Mouse (Mus musculus) liver, embryonic 12.5 days (tissue): ENCODE results near the gene Tpgs1. TPM values are rescaled to one million over a fixed set of nuclear protein-coding genes. Genes with fewer than 3 reads are reported as not detected.

Experiments used
- ATAC-seq: fragments of 200-750 bp; cut with Nextera tagmentation; 2 replicates; pipeline ENCODE4 v1.8.0; 2017; ENCODE audit warnings: moderate number of reproducible peaks, mild to moderate bottlenecking, moderate library complexity
- H3K27ac ChIP-seq: fragments of 300-500 bp; sonication (generic); 2 replicates; pipeline ENCODE4 v1.5.1; 2016; ENCODE audit warnings: mild to moderate bottlenecking
- H3K27me3 ChIP-seq: fragments of 300-500 bp; sonication (generic); replicated peaks from 2 replicates; pipeline ENCODE4 v1.6.1; 2016; ENCODE audit warnings: mild to moderate bottlenecking, moderate library complexity
- H3K36me3 ChIP-seq: fragments of 300-500 bp; sonication (generic); 2 replicates; pipeline ENCODE4 v1.6.1; 2016; ENCODE audit warnings: mild to moderate bottlenecking, moderate library complexity
- H3K4me1 ChIP-seq: fragments of 300-500 bp; sonication (generic); 2 replicates; pipeline ENCODE4 v1.6.1; 2016
- H3K4me2 ChIP-seq: fragments of 300-500 bp; sonication (generic); 2 replicates; pipeline ENCODE4 v1.6.1; 2016; ENCODE audit warnings: mild to moderate bottlenecking, moderate library complexity
- H3K4me3 ChIP-seq: fragments of 300-500 bp; sonication (generic); 2 replicates; pipeline ENCODE4 v1.5.1; 2016; ENCODE audit warnings: mild to moderate bottlenecking, moderate library complexity
- H3K9ac ChIP-seq: fragments of 300-500 bp; sonication (generic); 2 replicates; pipeline ENCODE4 v1.6.1; 2016; ENCODE audit warnings: mild to moderate bottlenecking, moderate library complexity
- H3K9me3 ChIP-seq: fragments of 300-500 bp; sonication (generic); replicated peaks from 2 replicates; pipeline ENCODE4 v1.6.1; 2016; ENCODE audit warnings: mild to moderate bottlenecking, moderate library complexity
- WGBS: fragments of 180-500 bp; shearing (Covaris S2); methylation state at CpG from one replicate; pipeline ENCODE4 v1.1.7; 2016; ENCODE audit not compliant: insufficient replicate concordance; 5-methylcytosine and 5-hydroxymethylcytosine counted together
- polyA plus RNA-seq: library from polyadenylated mRNA; unstranded; fragments of >200 nt; fragmentation: Nextera tagmentation; extraction: Ambion mirVana; gene quantifications from 2 replicates; pipeline ENCODE4 v1.2.1, GENCODE M21; 2016

Gene Tpgs1
- polyA plus RNA-seq, 1 experiment from 2014 or later: 34.2 TPM

DNA sequence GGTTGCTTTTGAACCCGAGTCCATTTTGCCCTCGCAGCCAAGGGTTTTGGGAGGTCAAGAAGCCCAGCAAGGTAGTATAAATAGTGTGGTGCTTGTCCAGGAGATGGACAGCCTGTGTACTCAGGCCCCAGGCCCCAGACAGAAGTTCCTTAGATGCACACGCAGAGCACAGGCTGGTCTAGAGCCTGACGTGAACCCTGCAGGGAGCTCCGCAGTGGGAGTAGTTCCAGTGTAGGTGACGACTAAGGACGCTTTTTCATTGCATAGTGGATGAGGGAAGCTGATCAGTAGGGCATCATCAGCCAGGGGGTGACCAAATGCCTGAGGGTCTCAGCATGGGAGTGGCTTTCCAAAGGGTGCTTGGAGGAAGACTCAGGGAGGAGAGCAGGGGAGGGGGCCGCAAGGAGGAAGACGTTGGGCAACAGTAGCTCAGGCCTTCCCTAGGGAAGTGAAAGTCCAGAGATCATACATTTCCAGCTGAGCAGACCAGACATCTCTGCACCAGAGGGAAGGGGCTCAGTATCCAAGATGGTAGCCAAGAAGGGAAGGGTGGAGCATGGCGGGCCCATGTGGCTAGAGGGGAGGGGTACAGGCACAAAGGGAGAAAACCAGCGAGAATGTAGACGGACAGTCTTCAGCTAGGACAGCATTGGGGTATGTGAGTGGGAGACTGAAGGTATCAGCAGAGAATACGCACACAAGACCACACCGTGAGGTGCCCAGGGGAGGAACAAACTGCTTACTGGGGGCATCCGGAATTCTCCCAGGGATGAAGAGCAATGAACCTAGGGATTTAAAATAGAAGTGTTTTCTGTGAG, 1.1 kb downstream of the Tpgs1 start:
- H3K27me3 ChIP-seq: 0 out of 2 replicates have a peak, but pooled peaks cover 7% of the 10 kb centered on the region
- H3K27ac ChIP-seq: peak overlapping the region; percentile 81
- peak overlapping the region; percentile 85 for H3K4me2 ChIP-seq
- no peaks in the 10 kb centered on the region for H3K9me3 ChIP-seq
- H3K9ac ChIP-seq: peak overlapping the region; percentile 80
- H3K36me3 ChIP-seq: peaks cover 7% of the 10 kb centered on the region
- H3K4me3 ChIP-seq: peak overlapping the region; percentile 85
- H3K4me1 ChIP-seq: peaks cover 28% of the 10 kb centered on the region
- peak; percentile 30 for ATAC-seq
- 30% methylated on average over 15 of the region's 15 CpGs for WGBS

DNA sequence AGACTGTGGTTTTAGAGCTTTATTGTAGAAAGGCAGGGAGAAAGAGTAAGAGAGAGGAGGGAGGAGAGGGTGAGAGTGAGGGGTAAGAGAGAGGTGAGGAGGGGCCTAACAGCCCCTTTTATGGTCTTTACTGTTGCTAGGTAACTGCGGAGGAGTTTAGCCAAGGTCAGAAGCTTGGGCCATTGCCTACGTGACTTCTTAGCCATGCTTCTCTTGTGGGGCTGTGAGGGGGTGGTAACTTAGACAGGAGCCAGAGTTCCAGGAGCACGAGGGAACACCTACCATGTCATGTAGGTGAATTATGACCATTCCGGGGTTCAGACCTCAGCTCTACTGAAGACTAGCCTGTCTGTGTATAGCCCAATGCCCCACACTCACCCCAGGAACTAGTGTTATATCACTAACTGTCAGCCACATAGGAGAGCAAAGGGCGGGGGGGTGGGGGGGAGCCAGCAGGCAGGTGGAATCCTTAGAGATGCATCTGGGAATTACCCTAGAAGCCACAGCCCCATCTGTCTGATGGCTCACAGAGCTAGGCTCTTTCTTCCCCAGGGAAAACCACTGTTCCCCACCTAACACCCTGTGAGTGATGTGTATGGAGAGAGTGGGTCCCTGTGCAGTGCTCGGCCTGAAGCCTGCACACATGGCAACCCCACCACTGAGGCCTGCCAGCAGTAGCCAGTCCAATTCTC, 2.4 kb downstream of the Tpgs1 start:
- peak overlapping the region; percentile 10; the same call in 1 of the 2 replicates for H3K9ac ChIP-seq
- H3K36me3 ChIP-seq: peaks cover 17% of the 10 kb centered on the region
- peak overlapping the region; percentile 21; the same call in 1 of the 2 replicates for H3K4me2 ChIP-seq
- peaks cover 13% of the 10 kb centered on the region for H3K27me3 ChIP-seq
- peaks cover 28% of the 10 kb centered on the region for H3K4me1 ChIP-seq
- H3K27ac ChIP-seq: 0 out of 2 replicates have a peak overlapping the region, but pooled peaks have one; percentile 5
- no peaks in the 10 kb centered on the region for H3K9me3 ChIP-seq
- 73% methylated on average over 6 of the region's 6 CpGs for WGBS
- H3K4me3 ChIP-seq: no peak overlapping the region
- no peak for ATAC-seq

DNA sequence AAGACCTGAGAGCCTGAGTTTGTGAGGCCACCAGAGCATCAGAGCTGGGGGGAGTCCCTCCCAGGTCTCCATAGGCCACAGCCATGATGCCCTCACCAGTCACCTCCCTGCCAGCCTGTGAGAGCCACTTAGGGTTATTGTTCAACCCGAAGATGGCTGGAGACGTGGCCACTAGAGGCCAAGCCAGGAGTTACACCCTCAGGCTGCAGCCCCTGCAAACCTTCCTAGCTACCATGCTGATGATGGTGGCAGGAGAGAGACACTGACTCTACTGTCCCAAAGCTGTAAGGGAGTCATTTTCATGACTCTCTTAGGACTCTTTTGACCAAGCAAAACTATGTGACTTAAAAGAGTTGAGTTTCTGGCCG, 2.9 kb downstream of the Tpgs1 start:
- H3K27ac ChIP-seq: no peak overlapping the region
- H3K4me1 ChIP-seq: peaks cover 28% of the 10 kb centered on the region
- no peak for ATAC-seq
- H3K36me3 ChIP-seq: peaks cover 17% of the 10 kb centered on the region
- no peak overlapping the region for H3K4me3 ChIP-seq
- no peaks in the 10 kb centered on the region for H3K9me3 ChIP-seq
- no peak overlapping the region for H3K4me2 ChIP-seq
- 75% methylated on average over 3 of the region's 3 CpGs for WGBS
- no peak overlapping the region for H3K9ac ChIP-seq
- H3K27me3 ChIP-seq: peaks cover 11% of the 10 kb centered on the region

DNA sequence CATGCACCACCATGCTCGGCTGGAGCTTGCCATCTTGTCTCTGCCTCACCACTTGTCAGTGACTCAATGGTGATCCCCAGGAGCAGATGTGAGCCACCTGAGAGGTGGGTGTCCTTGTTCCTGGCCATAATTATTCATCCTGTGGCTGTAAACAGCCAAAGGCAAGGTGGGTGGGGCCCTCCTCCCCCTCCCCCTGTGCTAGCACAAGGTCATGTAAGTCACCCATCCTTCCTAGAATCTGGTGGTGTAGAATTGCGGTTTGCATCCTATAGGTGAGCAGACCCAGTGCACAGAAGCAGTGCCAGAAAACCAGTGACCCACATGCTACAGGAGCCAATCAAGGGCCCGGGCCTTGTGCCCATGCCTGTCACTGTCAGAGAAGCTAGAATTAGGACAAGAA, 3.9 kb downstream of the Tpgs1 start:
- 75% methylated on average over 3 of the region's 3 CpGs for WGBS
- Histone ChIP-seq H3K4me2 (no peak overlapping the region), H3K27me3 (peaks cover 11% of the 10 kb centered on the region), H3K9ac (no peak overlapping the region), H3K4me3 (no peak overlapping the region), H3K4me1 (peaks cover 28% of the 10 kb centered on the region), H3K9me3 (no peaks in the 10 kb centered on the region), H3K27ac (no peak overlapping the region), H3K36me3 (peaks cover 17% of the 10 kb centered on the region)
- ATAC-seq: no peak

- Histone ChIP-seq H3K4me3 (no peak overlapping the region), H3K27me3 (peaks cover 21% of the 10 kb centered on the region), H3K27ac (no peak overlapping the region), H3K4me1 (peaks cover 19% of the 10 kb centered on the region), H3K9me3 (no peaks in the 10 kb centered on the region), H3K9ac (no peak overlapping the region), H3K4me2 (no peak overlapping the region), H3K36me3 (peaks cover 17% of the 10 kb centered on the region)
- 53% methylated on average over 44 of the region's 44 CpGs for WGBS
- ATAC-seq: no peak
Measured at GRCm38 (mm10) chr10:79675346-79676035, 6.3 kb downstream of the Tpgs1 start.

GRCm38 (mm10) chr10:79680606-79681495, 11.7 kb downstream of the Tpgs1 start:
- Histone ChIP-seq H3K4me1 (peaks cover 41% of the 10 kb centered on the region), H3K36me3 (peaks cover 28% of the 10 kb centered on the region), H3K9me3 (no peaks in the 10 kb centered on the region), H3K27me3 (peaks cover 14% of the 10 kb centered on the region), H3K9ac (peak overlapping the region; percentile 70), H3K27ac (peak overlapping the region; percentile 96), H3K4me3 (peak overlapping the region; percentile 94), H3K4me2 (peak overlapping the region; percentile 87)
- WGBS: 26% methylated on average over 11 of the region's 11 CpGs
- peak; percentile 18 for ATAC-seq

- Histone ChIP-seq H3K36me3 (peaks cover 33% of the 10 kb centered on the region), H3K27me3 (peaks cover 10% of the 10 kb centered on the region; the same call in 1 of the 2 replicates), H3K4me3 (peak within 1 kb of the TSS; percentile 94), H3K27ac (peak within 1 kb of the TSS; percentile 96), H3K9ac (peak within 1 kb of the TSS; percentile 91), H3K9me3 (no peaks in the 10 kb centered on the region), H3K4me1 (peaks cover 41% of the 10 kb centered on the region), H3K4me2 (peak within 1 kb of the TSS; percentile 87)
- ATAC-seq: peak; percentile 92
- under 1% methylated on average over 72 of the region's 84 CpGs for WGBS
Measured at GRCm38 (mm10) chr10:79681591-79682245, 12.5 kb downstream of the Tpgs1 start, which contains the start of gene Cdc34. Cdc34 (plus strand) TSS chr10:79682195.

- peak overlapping the region; percentile 87 for H3K4me2 ChIP-seq
- H3K9ac ChIP-seq: peak overlapping the region; percentile 91
- H3K9me3 ChIP-seq: no peaks in the 10 kb centered on the region
- peaks cover 41% of the 10 kb centered on the region for H3K36me3 ChIP-seq
- peaks cover 41% of the 10 kb centered on the region for H3K4me1 ChIP-seq
- H3K4me3 ChIP-seq: peak overlapping the region; percentile 94
- peak overlapping the region; percentile 96 for H3K27ac ChIP-seq
- WGBS: 0% methylated on average over 10 of the region's 10 CpGs
- no peak for ATAC-seq
- peaks cover 10% of the 10 kb centered on the region; the same call in 1 of the 2 replicates for H3K27me3 ChIP-seq
Measured at GRCm38 (mm10) chr10:79682551-79682915, 13.4 kb downstream of the Tpgs1 start.

GRCm38 (mm10) chr10:79682916-79683582, 13.9 kb downstream of the Tpgs1 start:
- peaks cover 10% of the 10 kb centered on the region; the same call in 1 of the 2 replicates for H3K27me3 ChIP-seq
- WGBS: 3% methylated on average over 10 of the region's 10 CpGs
- no peak for ATAC-seq
- peaks cover 41% of the 10 kb centered on the region for H3K4me1 ChIP-seq
- peak overlapping the region; percentile 91 for H3K9ac ChIP-seq
- H3K4me2 ChIP-seq: peak overlapping the region; percentile 87
- H3K9me3 ChIP-seq: no peaks in the 10 kb centered on the region
- peak overlapping the region; percentile 94 for H3K4me3 ChIP-seq
- peak overlapping the region; percentile 96 for H3K27ac ChIP-seq
- H3K36me3 ChIP-seq: peaks cover 47% of the 10 kb centered on the region
